Mouse (Mus musculus) liver, embryonic 15.5 days (tissue): Measurements from ENCODE around the gene Wdfy1. TPM values are rescaled to one million over a fixed set of nuclear protein-coding genes. Genes with fewer than 3 reads are reported as not detected.

Experiments used
- ATAC-seq: fragments of 200-750 bp; cut with Nextera tagmentation; 2 replicates; pipeline ENCODE4 v1.8.0; 2017; ENCODE audit warnings: moderate number of reproducible peaks, mild to moderate bottlenecking, moderate library complexity; ENCODE audit not compliant: insufficient read depth
- H3K27ac ChIP-seq: fragments of 300-500 bp; sonication (generic); replicated peaks from 2 replicates; pipeline ENCODE4 v1.5.1; 2015; ENCODE audit warnings: mild to moderate bottlenecking, inconsistent platforms
- H3K27me3 ChIP-seq: fragments of 300-500 bp; sonication (generic); 2 replicates; pipeline ENCODE4 v1.6.1; 2015; ENCODE audit warnings: mild to moderate bottlenecking, inconsistent platforms
- H3K36me3 ChIP-seq: fragments of 300-500 bp; sonication (generic); replicated peaks from 2 replicates; pipeline ENCODE4 v1.6.1; 2015; ENCODE audit warnings: moderate library complexity, mild to moderate bottlenecking, inconsistent platforms
- H3K4me1 ChIP-seq: fragments of 300-500 bp; sonication (generic); replicated peaks from 2 replicates; pipeline ENCODE4 v1.6.1; 2015; ENCODE audit warnings: inconsistent platforms
- H3K4me2 ChIP-seq: fragments of 300-500 bp; sonication (generic); 2 replicates; pipeline ENCODE4 v1.6.1; 2015; ENCODE audit warnings: moderate library complexity, mild to moderate bottlenecking, inconsistent platforms
- H3K4me3 ChIP-seq: fragments of 300-500 bp; sonication (generic); replicated peaks from 2 replicates; pipeline ENCODE4 v1.5.1; 2015; ENCODE audit warnings: mild to moderate bottlenecking, inconsistent platforms
- H3K9ac ChIP-seq: fragments of 300-500 bp; sonication (generic); 2 replicates; pipeline ENCODE4 v1.6.1; 2015; ENCODE audit warnings: moderate library complexity, mild to moderate bottlenecking, inconsistent platforms
- H3K9me3 ChIP-seq: fragments of 300-500 bp; sonication (generic); replicated peaks from 2 replicates; pipeline ENCODE4 v1.6.1; 2016; ENCODE audit warnings: inconsistent platforms
- WGBS: fragments of 180-500 bp; shearing (Covaris S2); methylation state at CpG from one replicate; pipeline ENCODE4 v1.1.7; 2015; ENCODE audit warnings: mixed read lengths; ENCODE audit not compliant: insufficient replicate concordance; 5-methylcytosine and 5-hydroxymethylcytosine counted together
- polyA plus RNA-seq: library from polyadenylated mRNA; unstranded; fragments of >200 nt; fragmentation: Nextera tagmentation; extraction: Ambion mirVana; gene quantifications from 2 replicates; pipeline ENCODE4 v1.2.1, GENCODE M21; 2015

Wdfy1 gene
- polyA plus RNA-seq, 1 experiment from 2014 or later: 14.0 TPM

DNA sequence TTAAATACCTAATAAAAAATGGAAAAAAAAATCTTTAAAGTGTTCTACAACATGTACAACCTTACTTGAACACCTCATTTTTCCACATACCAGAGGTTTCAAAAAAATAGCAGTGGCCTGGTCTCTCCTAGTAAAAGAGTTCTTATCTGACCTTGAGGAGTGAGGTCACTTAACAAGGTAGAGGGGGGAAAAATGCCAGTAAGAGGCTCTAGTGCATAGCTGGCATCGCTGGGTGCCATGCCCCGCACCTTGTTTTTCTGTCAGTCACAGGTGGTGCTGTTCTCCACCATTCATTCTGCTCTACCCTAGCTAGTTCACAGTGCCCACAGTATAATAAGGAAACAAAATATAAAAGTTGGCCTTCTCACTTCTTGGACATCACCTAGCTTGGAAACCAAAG, 121.0 kb downstream of the Wdfy1 start:
- H3K27me3 ChIP-seq: no peaks in the 10 kb centered on the region
- no peaks in the 10 kb centered on the region for H3K4me1 ChIP-seq
- no peak overlapping the region for H3K4me2 ChIP-seq
- no peaks in the 10 kb centered on the region for H3K36me3 ChIP-seq
- ATAC-seq: no peak
- H3K9ac ChIP-seq: no peak overlapping the region
- H3K27ac ChIP-seq: no peak overlapping the region
- no peaks in the 10 kb centered on the region for H3K9me3 ChIP-seq
- WGBS: 90% methylated on average over 2 of the region's 2 CpGs
- H3K4me3 ChIP-seq: no peak overlapping the region

Other genes with a start within 250 kb of the Wdfy1 start
- gene Ap1s3, start 104.2 kb downstream of the Wdfy1 start, polyA plus RNA-seq: 0.09 and 0.24 TPM in 2 replicates
- 21.8 and 22.9 TPM in 2 replicates for gene Mrpl44, start 125 bp downstream of the Wdfy1 start, polyA plus RNA-seq
- 6.6 and 6.7 TPM in 2 replicates for gene Serpine2, start 85.0 kb upstream of the Wdfy1 start, polyA plus RNA-seq